Mouse (Mus musculus): Measurements from ENCODE around the gene Gm17689.

Gene Gm17689

GRCm38 (mm10) chr9:36582535-36582934, at the start of gene Gm17689:
Gene Gm17689 (minus strand): TSS chr9:36582635.
- DNase-seq (ENCODE audit: low spot score in 2 of 2): no peak

- no peak for DNase-seq (ENCODE audit: low spot score in 2 of 2)
Measured at GRCm38 (mm10) chr9:36541863-36542262, 40.6 kb downstream of the Gm17689 start, which contains the start of gene Gm5615. Gene Gm5615 (minus strand): TSS chr9:36541963.
